In genomic region chr8:72319921-72320802, GRCm38 (mm10) we compare ENCODE assay signal across 8 mouse cellular contexts. TPM values are rescaled to one million over a fixed set of nuclear protein-coding genes. Genes with fewer than 3 reads are reported as not detected.
DNase-seq lines count a peak whose midpoint lies in the region; ATAC-seq and TF ChIP-seq lines count a peak whose summit lies in the region.

No protein-coding gene starts in this region.

- 7% methylated on average over 55 of the region's 55 CpGs for WGBS in forebrain, embryonic 10.5 days
- 8% methylated on average over 48 of the region's 55 CpGs for WGBS in hindbrain, embryonic 14.5 days
- WGBS in lung, embryonic 14.5 days, result 4% methylated on average over 55 of the region's 55 CpGs

- peaks cover 38% of the 10 kb centered on the region for H3K4me1 ChIP-seq in forebrain, embryonic 10.5 days
- 0 out of 2 replicates have a peak, but pooled peaks cover 6% of the 10 kb centered on the region for H3K4me1 ChIP-seq in hindbrain, embryonic 14.5 days (replicated peaks; ENCODE audit: control insufficient read depth, insufficient read depth, low read length)
- H3K4me1 ChIP-seq in lung, embryonic 14.5 days (ENCODE audit: insufficient read depth), result no peaks in the 10 kb centered on the region

- peak; percentile 8 for DNase-seq in embryo, embryonic 10 days (ENCODE audit: low spot score)
- DNase-seq in embryo, embryonic 9.5 days (ENCODE audit: extremely low spot score), result no peak
- DNase-seq in CD8-positive naive resting alpha-beta T cell, adult 2 months (ENCODE audit: low read depth in 2 of 2, low spot score in 2 of 2), result peak; percentile 53 to 54
- peak; percentile 26 for DNase-seq in forebrain, embryonic 10.5 days (ENCODE audit: extremely low spot score, low spot score)
- no peak for DNase-seq in hindbrain, embryonic 14.5 days (ENCODE audit: low spot score)
- DNase-seq in lung, embryonic 14.5 days, result no peak
- DNase-seq in spleen, adult 18-20 months, result peak; percentile 30 to 49
- no peak for DNase-seq in left cerebral cortex, adult 9 months (ENCODE audit: low spot score in 2 of 2)

- peak overlapping the region; percentile 55 for H3K4me3 ChIP-seq in forebrain, embryonic 10.5 days
- peak overlapping the region; percentile 50 for H3K4me3 ChIP-seq in hindbrain, embryonic 14.5 days (replicated peaks; ENCODE audit: low read length)
- peak overlapping the region; percentile 56 for H3K4me3 ChIP-seq in lung, embryonic 14.5 days (ENCODE audit: low read depth, low read length)

- ATAC-seq in hindbrain, embryonic 14.5 days (ENCODE audit: low FRiP score), result no peak
- ATAC-seq in lung, embryonic 14.5 days (ENCODE audit: insufficient read depth), result no peak

- peak overlapping the region; percentile 78 for H3K4me2 ChIP-seq in hindbrain, embryonic 14.5 days (replicated peaks)
- peak overlapping the region; percentile 94 for H3K4me2 ChIP-seq in lung, embryonic 14.5 days

- peak overlapping the region; percentile 48; the same call in 1 of the 2 replicates for H3K9ac ChIP-seq in hindbrain, embryonic 14.5 days
- peak overlapping the region; percentile 56 for H3K9ac ChIP-seq in lung, embryonic 14.5 days

- peaks cover 69% of the 10 kb centered on the region for H3K27me3 ChIP-seq in forebrain, embryonic 10.5 days (ENCODE audit: poor library complexity, severe bottlenecking)
- peaks cover 40% of the 10 kb centered on the region for H3K27me3 ChIP-seq in hindbrain, embryonic 14.5 days (ENCODE audit: control insufficient read depth, insufficient read depth, low read length)
- H3K27me3 ChIP-seq in lung, embryonic 14.5 days (ENCODE audit: insufficient read depth, low read length), result peaks cover 23% of the 10 kb centered on the region

- TF ChIP-seq CTCF in lung, embryonic 14.5 days (IDR thresholded peaks at IDR 0.05; ENCODE audit: low read depth), result no peak

- H3K9me3 ChIP-seq in forebrain, embryonic 10.5 days, result no peaks in the 10 kb centered on the region
- H3K9me3 ChIP-seq in hindbrain, embryonic 14.5 days (ENCODE audit: control insufficient read depth, low read length), result no peaks in the 10 kb centered on the region
- H3K9me3 ChIP-seq in lung, embryonic 14.5 days (ENCODE audit: low read depth, low read length), result no peaks in the 10 kb centered on the region

- H3K27ac ChIP-seq in forebrain, embryonic 10.5 days, result peak overlapping the region; percentile 63; the same call in 1 of the 2 replicates
- no peak overlapping the region for H3K27ac ChIP-seq in hindbrain, embryonic 14.5 days
- H3K27ac ChIP-seq in lung, embryonic 14.5 days (ENCODE audit: low read depth), result no peak overlapping the region

- no peaks in the 10 kb centered on the region for H3K36me3 ChIP-seq in forebrain, embryonic 10.5 days (replicated peaks)
- H3K36me3 ChIP-seq in hindbrain, embryonic 14.5 days (replicated peaks; ENCODE audit: control insufficient read depth, insufficient read depth), result no peaks in the 10 kb centered on the region
- H3K36me3 ChIP-seq in lung, embryonic 14.5 days (ENCODE audit: insufficient read depth), result no peaks in the 10 kb centered on the region

RNA-seq across cellular contexts. Expression of gene Klf2, which starts 1.3 kb away (rescaled TPM):
- 2.6 and 3.0 TPM in 2 replicates for polyA plus RNA-seq in forebrain, embryonic 10.5 days (2016; fragmentation: Nextera tagmentation; extraction: Ambion mirVana)
- 6.8 and 9.5 TPM in 2 replicates for polyA plus RNA-seq in hindbrain, embryonic 14.5 days (2014; fragmentation: Nextera tagmentation; extraction: Ambion mirVana)
- 14.3 and 15.2 TPM in 2 replicates for polyA plus RNA-seq in lung, embryonic 14.5 days (2014; fragmentation: Nextera tagmentation; extraction: Ambion mirVana)

RNA-seq across cellular contexts. Expression of gene Gm10282, which starts 15.1 kb away (rescaled TPM):
- polyA plus RNA-seq in forebrain, embryonic 10.5 days (2016; fragmentation: Nextera tagmentation; extraction: Ambion mirVana), result 36.7 and 41.7 TPM in 2 replicates
- 13.1 and 14.3 TPM in 2 replicates for polyA plus RNA-seq in hindbrain, embryonic 14.5 days (2014; fragmentation: Nextera tagmentation; extraction: Ambion mirVana)
- polyA plus RNA-seq in lung, embryonic 14.5 days (2014; fragmentation: Nextera tagmentation; extraction: Ambion mirVana), result 38.2 TPM in 2 replicates

Comparison
In these comparisons a context has a peak if more than half of its experiments do, and no peak if none do; other contexts are left out.
1. DNase-seq: peak in embryo, embryonic 10 days (single experiment), CD8-positive naive resting alpha-beta T cell, adult 2 months (2 of 2), forebrain, embryonic 10.5 days (single experiment) and spleen, adult 18-20 months (2 of 2); none in embryo, embryonic 9.5 days (single experiment), hindbrain, embryonic 14.5 days (single experiment), lung, embryonic 14.5 days (single experiment) and left cerebral cortex, adult 9 months (0 of 2).
2. Peak in every context shown above with its lines, with median percentiles within 50 percentile points of each other: H3K4me3 ChIP-seq.